Mouse (Mus musculus): ENCODE measurements around the gene Lamtor1. TPM values are rescaled to one million over a fixed set of nuclear protein-coding genes. Genes with fewer than 3 reads are reported as not detected.
A peak's percentile ranks its signal among the peaks of the same experiment; 100 is the strongest.

Lamtor1 gene
- polyA plus RNA-seq, 1 experiment: 219 TPM

- Histone ChIP-seq H3K27ac (ENCODE audit: insufficient read depth, low read depth, low read length) (no peak overlapping the region), H3K4me3 (ENCODE audit: insufficient read depth, low read length) (no peak overlapping the region), H3K4me1 (ENCODE audit: control insufficient read depth, insufficient read depth, low read length) (peaks cover 25% of the 10 kb centered on the region)
- TF ChIP-seq CTCF (IDR thresholded peaks at IDR 0.05; ENCODE audit: low read depth, low read length) (no peak), POLR2A (IDR thresholded peaks at IDR 0.05; ENCODE audit: borderline replicate concordance, low read depth, low read length) (no peak)
Measured at GRCm38 (mm10) chr7:101952098-101952497, 46.4 kb downstream of the Lamtor1 start.

- H3K4me3 ChIP-seq (ENCODE audit: insufficient read depth, low read length): no peak overlapping the region
- no peak for TF ChIP-seq CTCF (IDR thresholded peaks at IDR 0.05; ENCODE audit: low read depth, low read length)
- no peak for TF ChIP-seq POLR2A (IDR thresholded peaks at IDR 0.05; ENCODE audit: borderline replicate concordance, low read depth, low read length)
- no peak overlapping the region for H3K27ac ChIP-seq (ENCODE audit: insufficient read depth, low read depth, low read length)
- peaks cover 20% of the 10 kb centered on the region for H3K4me1 ChIP-seq (ENCODE audit: control insufficient read depth, insufficient read depth, low read length)
Measured at GRCm38 (mm10) chr7:101954163-101954562, 48.5 kb downstream of the Lamtor1 start.

- Histone ChIP-seq H3K27ac (ENCODE audit: insufficient read depth, low read depth, low read length) (no peak overlapping the region), H3K4me1 (ENCODE audit: control insufficient read depth, insufficient read depth, low read length) (peaks cover 23% of the 10 kb centered on the region)
- TF ChIP-seq POLR2A (IDR thresholded peaks at IDR 0.05; ENCODE audit: borderline replicate concordance, low read depth, low read length) (no peak), CTCF (IDR thresholded peaks at IDR 0.05; ENCODE audit: low read depth, low read length) (no peak)
Measured at GRCm38 (mm10) chr7:101955276-101955675, 49.6 kb downstream of the Lamtor1 start.

GRCm38 (mm10) chr7:101955862-101956261 is 50.2 kb downstream of the Lamtor1 start:
- TF ChIP-seq POLR2A (IDR thresholded peaks at IDR 0.05; ENCODE audit: borderline replicate concordance, low read depth, low read length) (no peak), CTCF (IDR thresholded peaks at IDR 0.05; ENCODE audit: low read depth, low read length) (no peak)
- Histone ChIP-seq H3K27ac (ENCODE audit: insufficient read depth, low read depth, low read length) (no peak overlapping the region), H3K4me3 (ENCODE audit: insufficient read depth, low read length) (no peak overlapping the region), H3K4me1 (ENCODE audit: control insufficient read depth, insufficient read depth, low read length) (peaks cover 23% of the 10 kb centered on the region)

More at GRCm38 (mm10) chr7:101955276-101955675, 49.6 kb downstream of the Lamtor1 start:
- no peak overlapping the region for H3K4me3 ChIP-seq (ENCODE audit: insufficient read depth, low read length)

- TF ChIP-seq POLR2A (IDR thresholded peaks at IDR 0.05; ENCODE audit: borderline replicate concordance, low read depth, low read length) (no peak), CTCF (IDR thresholded peaks at IDR 0.05; ENCODE audit: low read depth, low read length) (no peak)
- no peak overlapping the region for H3K27ac ChIP-seq (ENCODE audit: insufficient read depth, low read depth, low read length)
- no peak overlapping the region for H3K4me3 ChIP-seq (ENCODE audit: insufficient read depth, low read length)
- peaks cover 23% of the 10 kb centered on the region for H3K4me1 ChIP-seq (ENCODE audit: control insufficient read depth, insufficient read depth, low read length)
Measured at GRCm38 (mm10) chr7:101956481-101956880, 50.8 kb downstream of the Lamtor1 start.

GRCm38 (mm10) chr7:101956911-101957310 is 51.2 kb downstream of the Lamtor1 start:
- Histone ChIP-seq H3K4me1 (ENCODE audit: control insufficient read depth, insufficient read depth, low read length) (peaks cover 23% of the 10 kb centered on the region), H3K4me3 (ENCODE audit: insufficient read depth, low read length) (no peak overlapping the region), H3K27ac (ENCODE audit: insufficient read depth, low read depth, low read length) (no peak overlapping the region)
- TF ChIP-seq POLR2A (IDR thresholded peaks at IDR 0.05; ENCODE audit: borderline replicate concordance, low read depth, low read length) (no peak), CTCF (IDR thresholded peaks at IDR 0.05; ENCODE audit: low read depth, low read length) (no peak)

GRCm38 (mm10) chr7:101962829-101963228 is 57.1 kb downstream of the Lamtor1 start:
- Histone ChIP-seq H3K4me1 (ENCODE audit: control insufficient read depth, insufficient read depth, low read length) (peaks cover 33% of the 10 kb centered on the region), H3K27ac (ENCODE audit: insufficient read depth, low read depth, low read length) (no peak overlapping the region), H3K4me3 (ENCODE audit: insufficient read depth, low read length) (no peak overlapping the region)
- TF ChIP-seq CTCF (IDR thresholded peaks at IDR 0.05; ENCODE audit: low read depth, low read length) (no peak), POLR2A (IDR thresholded peaks at IDR 0.05; ENCODE audit: borderline replicate concordance, low read depth, low read length) (no peak)

- no peak overlapping the region for H3K4me3 ChIP-seq (ENCODE audit: insufficient read depth, low read length)
- TF ChIP-seq POLR2A (IDR thresholded peaks at IDR 0.05; ENCODE audit: borderline replicate concordance, low read depth, low read length): no peak
- TF ChIP-seq CTCF (IDR thresholded peaks at IDR 0.05; ENCODE audit: low read depth, low read length): no peak
- peaks cover 38% of the 10 kb centered on the region for H3K4me1 ChIP-seq (ENCODE audit: control insufficient read depth, insufficient read depth, low read length)
- H3K27ac ChIP-seq (ENCODE audit: insufficient read depth, low read depth, low read length): no peak overlapping the region
Measured at GRCm38 (mm10) chr7:101963621-101964020, 57.9 kb downstream of the Lamtor1 start.

- H3K4me1 ChIP-seq (ENCODE audit: control insufficient read depth, insufficient read depth, low read length): peaks cover 43% of the 10 kb centered on the region
- peak overlapping the region; percentile 55 for H3K27ac ChIP-seq (ENCODE audit: insufficient read depth, low read depth, low read length)
- TF ChIP-seq POLR2A (IDR thresholded peaks at IDR 0.05; ENCODE audit: borderline replicate concordance, low read depth, low read length): no peak
- H3K4me3 ChIP-seq (ENCODE audit: insufficient read depth, low read length): no peak overlapping the region
Measured at GRCm38 (mm10) chr7:101964551-101964950, 58.8 kb downstream of the Lamtor1 start.

- TF ChIP-seq CTCF (IDR thresholded peaks at IDR 0.05; ENCODE audit: low read depth, low read length): no peak
- no peak for TF ChIP-seq POLR2A (IDR thresholded peaks at IDR 0.05; ENCODE audit: borderline replicate concordance, low read depth, low read length)
- Histone ChIP-seq H3K4me3 (ENCODE audit: insufficient read depth, low read length) (no peak overlapping the region), H3K27ac (ENCODE audit: insufficient read depth, low read depth, low read length) (peak overlapping the region; percentile 53), H3K4me1 (ENCODE audit: control insufficient read depth, insufficient read depth, low read length) (peaks cover 40% of the 10 kb centered on the region)
Measured at GRCm38 (mm10) chr7:101965606-101966005, 59.9 kb downstream of the Lamtor1 start.

- Histone ChIP-seq H3K4me3 (ENCODE audit: insufficient read depth, low read length) (no peak overlapping the region), H3K4me1 (ENCODE audit: control insufficient read depth, insufficient read depth, low read length) (peaks cover 45% of the 10 kb centered on the region), H3K27ac (ENCODE audit: insufficient read depth, low read depth, low read length) (no peak overlapping the region)
- TF ChIP-seq CTCF (IDR thresholded peaks at IDR 0.05; ENCODE audit: low read depth, low read length) (no peak), POLR2A (IDR thresholded peaks at IDR 0.05; ENCODE audit: borderline replicate concordance, low read depth, low read length) (no peak)
Measured at GRCm38 (mm10) chr7:101967256-101967655, 61.6 kb downstream of the Lamtor1 start.
